Mouse (Mus musculus) ES-CJ7 (cell line): ENCODE data around the gene Epas1.

Experiments
- DNase-seq: peaks from one replicate; pipeline ENCODE4 v3.0.0; 2011; ENCODE audit warnings: low read depth, low spot score

The Epas1 gene

DNA sequence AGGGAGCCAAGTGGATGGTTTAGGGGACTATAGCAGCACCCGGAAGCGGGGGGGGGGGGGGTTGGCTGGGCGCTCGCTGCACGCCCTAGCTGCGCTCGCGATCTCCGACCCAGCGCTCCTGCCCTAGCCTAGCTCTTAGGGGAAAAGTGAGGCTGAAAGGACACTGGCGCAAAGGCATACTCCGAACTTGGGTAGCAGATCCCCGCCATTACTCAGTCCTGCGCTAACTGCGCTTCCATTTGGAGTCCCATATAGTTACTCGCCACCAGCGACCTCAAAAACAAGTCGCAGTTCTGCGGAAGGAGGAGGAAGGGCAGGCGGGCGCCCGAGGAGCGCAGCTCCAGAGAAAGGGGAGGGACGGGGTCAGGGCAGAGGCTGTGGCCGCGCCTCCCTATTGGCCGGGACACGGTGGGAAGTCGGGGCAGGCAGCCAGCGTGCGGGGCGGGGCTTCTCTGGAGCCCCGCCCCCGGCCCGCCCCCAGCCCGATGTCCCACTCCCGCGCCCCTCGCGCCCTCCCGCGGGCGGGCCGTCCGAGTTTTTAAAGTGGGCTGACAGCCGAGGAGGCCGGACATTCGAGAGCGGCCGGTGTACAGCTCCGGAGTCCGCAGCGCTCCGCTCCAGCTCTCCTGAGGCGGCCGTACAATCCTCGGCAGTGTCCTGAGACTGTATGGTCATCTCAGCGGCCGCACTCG, at the start of gene Epas1:
Gene Epas1, plus strand, starts transcription at position 571 of the 692 bp plus-strand sequence.
- DNase-seq: peak; percentile 89

DNA sequence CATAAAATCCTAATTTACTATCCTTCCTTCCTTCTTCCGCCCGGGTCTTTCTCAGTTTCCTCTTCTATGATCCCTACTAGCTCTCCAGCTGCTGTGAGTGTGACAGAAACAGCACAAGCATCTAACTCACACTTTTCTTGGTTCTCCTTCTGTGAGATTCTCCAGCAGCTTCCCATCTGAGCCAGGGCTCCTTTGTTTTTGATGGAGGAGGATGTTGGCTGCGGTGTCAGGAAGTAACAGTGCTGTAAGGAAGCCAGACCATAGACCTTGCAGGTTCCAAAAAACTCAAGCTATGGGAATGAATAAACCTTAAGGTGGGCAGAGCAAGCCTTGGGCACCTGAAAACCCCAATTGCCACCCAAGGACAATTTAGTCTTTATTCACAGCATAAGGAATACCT, 48.3 kb upstream of the Epas1 start:
- no peak for DNase-seq

GRCm38 (mm10) chr17:86706467-86706866, 47.0 kb upstream of the Epas1 start:
- DNase-seq: no peak

GRCm38 (mm10) chr17:86709803-86710202, 43.7 kb upstream of the Epas1 start:
- no peak for DNase-seq

- no peak for DNase-seq
These were observed 43.1 kb upstream of the Epas1 start for GRCm38 (mm10) chr17:86710379-86710778.

- no peak for DNase-seq
These were observed 41.6 kb upstream of the Epas1 start for GRCm38 (mm10) chr17:86711949-86712348.

DNA sequence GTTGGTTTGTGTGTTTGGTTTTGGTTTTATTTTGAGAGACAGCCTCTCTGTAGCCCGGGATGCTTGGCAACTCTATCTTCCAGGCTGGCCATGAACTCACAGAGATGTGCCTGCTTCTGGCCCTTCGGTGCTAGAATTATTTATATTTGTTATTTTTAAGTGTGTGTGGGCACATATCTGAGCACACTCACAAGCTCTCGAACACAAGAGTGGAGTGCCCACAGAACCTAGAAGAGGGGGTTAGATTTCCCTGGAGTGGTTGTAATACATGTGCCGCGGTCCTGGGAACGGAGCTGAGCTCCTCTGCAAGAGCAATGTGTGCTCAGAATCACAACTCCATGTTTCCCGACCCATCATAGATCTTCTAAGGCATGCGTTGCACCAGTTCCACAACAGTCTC, 40.9 kb upstream of the Epas1 start:
- no peak for DNase-seq

DNA sequence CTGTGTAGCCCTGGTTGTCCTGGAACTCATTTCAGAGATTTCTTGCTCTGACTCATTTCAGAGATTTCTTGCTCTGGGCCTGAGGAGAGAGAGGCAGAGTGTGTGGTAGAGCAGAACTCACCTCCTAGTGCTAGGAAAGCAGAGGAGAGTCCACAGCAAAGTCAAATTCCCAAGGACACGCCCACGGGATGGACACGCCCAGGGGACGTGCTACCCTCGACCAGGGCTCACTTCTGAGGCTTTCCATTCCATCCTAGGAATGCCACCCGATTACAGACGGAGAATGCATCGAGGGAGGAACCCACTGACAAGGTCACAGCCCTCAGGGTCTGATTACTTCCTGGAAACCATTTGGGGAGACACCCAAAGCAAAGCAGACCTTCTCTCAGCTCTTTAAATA, 39.9 kb upstream of the Epas1 start:
- DNase-seq: peak; percentile 97

DNA sequence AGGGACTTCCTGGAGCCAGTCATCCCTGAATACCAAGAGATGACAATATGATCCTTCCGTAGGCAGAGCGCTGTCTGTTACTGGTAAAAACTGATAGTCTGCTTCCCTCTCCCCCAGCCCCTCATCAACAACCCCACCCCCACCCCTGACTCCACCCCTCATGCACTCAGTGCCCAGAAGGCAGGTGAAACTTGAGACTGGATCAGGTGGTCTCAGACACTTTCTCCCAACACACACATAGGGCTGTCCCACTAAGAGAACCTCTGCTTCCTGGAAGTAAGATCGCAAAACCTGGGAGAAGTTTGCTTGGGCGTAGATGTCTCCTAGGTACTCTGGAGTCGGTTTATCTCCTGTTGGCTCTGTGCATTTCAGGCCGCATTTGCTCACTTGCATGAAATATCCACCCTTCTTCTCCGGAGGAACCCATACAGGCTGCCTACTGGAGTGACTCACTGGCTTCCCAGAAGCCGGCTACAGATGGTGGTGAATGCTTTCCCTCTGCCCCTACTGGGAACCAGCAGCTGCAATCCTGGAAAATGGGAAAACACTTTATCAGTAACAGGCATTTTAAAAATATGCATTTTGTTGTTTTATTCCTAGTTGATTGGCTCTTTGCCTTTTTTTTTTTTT, 28.6 kb upstream of the Epas1 start:
- peak; percentile 73 for DNase-seq

DNA sequence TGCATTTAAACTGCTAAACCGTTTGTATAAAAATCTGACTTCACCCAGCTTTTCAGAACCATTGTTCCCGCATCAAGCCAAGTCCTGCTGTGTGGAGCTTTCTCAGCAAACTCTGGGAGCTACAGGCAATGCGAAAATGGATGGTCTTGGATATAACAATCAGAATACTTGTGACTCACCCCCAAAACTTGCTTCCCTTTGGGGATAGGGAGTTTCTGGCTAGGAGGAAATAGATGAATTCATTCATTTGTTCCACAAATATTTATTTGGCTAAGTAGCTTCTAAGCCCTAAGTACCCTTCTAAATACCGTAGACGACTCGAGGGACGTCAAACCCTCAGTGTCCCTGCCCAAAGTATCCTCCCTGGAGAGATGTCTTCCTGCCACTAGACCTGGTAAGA, 27.0 kb upstream of the Epas1 start:
- no peak for DNase-seq

DNA sequence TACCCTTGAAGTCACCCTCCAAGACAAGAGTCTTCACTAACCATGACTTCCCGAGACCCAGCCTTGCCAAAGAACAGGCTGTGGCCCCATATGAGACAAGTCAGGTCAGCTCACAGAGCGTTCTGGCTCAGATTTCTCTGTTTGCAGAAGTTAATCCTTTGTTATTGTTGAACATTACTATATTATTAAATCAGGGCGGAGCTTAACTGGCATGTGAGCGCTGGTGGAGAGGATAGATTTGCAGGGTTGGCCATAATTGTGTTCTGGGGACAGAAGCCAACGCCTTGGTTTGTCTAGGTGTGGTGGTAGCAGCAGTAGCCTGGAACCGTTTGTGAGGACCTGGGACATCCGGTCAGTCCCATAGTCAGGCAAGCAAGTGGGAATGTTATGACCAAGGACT, 26.5 kb upstream of the Epas1 start:
- no peak for DNase-seq

DNA sequence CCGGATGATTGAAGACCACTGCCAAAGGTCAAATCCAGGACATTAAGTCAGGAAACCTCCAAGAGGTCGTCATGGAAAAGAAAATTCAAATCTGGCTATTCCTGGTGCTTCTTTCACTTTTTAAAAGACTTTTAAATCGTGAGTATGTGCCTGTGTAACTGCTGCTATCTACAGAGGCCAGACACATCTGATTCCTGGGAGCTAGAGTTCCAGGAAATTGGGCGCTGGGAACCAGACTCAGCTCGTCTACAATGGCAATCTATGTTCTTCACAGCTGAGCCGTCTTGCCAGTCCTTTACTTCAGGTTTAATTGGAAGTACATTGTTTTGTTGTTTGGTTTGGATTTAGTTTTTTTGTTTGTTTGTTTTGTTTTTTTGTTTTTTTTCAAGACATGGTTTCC, 22.2 kb upstream of the Epas1 start:
- DNase-seq: no peak

- DNase-seq: peak; percentile 83
These were observed 21.5 kb upstream of the Epas1 start for GRCm38 (mm10) chr17:86732024-86732423.

DNA sequence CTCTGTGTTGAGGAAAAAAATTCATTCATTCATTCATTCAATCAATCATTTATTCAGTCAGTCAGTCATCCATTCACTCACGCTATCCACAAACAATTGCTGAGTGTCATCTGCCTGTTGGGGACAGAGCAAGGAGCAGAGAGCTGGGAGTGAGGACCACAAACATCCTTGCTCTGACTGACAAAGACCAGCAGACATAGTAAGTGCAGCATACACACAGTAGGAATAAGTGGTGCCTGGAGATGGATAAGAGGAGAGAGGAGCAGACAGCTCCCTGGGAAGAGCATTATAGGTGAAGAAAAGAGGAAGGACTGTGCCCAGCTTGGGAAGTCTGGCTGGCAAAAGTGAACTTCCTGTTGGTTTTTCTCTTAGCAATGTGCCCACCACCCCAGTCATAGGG, 21.0 kb upstream of the Epas1 start:
- DNase-seq: no peak

DNA sequence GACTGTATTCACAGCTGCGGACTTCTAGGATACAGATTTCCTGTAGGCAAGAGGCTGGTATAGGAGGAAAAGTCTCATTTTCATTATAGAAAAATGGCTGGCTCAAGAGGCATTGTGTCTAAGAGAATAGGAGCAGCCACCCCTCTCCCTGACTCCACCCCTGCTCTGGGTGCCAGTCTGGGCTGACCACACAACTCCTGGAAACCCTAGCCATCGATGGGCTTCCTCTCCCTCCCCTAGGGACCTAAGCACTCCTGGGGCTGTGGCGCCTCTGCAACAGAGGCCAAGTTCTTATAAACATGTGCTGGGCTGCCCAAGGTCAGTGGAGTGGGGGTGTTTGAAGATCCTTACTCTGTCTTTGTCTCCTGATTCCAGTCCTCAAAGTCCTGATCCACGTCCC, 19.9 kb upstream of the Epas1 start:
- DNase-seq: no peak

GRCm38 (mm10) chr17:86738477-86738876, 15.0 kb upstream of the Epas1 start:
- no peak for DNase-seq

DNA sequence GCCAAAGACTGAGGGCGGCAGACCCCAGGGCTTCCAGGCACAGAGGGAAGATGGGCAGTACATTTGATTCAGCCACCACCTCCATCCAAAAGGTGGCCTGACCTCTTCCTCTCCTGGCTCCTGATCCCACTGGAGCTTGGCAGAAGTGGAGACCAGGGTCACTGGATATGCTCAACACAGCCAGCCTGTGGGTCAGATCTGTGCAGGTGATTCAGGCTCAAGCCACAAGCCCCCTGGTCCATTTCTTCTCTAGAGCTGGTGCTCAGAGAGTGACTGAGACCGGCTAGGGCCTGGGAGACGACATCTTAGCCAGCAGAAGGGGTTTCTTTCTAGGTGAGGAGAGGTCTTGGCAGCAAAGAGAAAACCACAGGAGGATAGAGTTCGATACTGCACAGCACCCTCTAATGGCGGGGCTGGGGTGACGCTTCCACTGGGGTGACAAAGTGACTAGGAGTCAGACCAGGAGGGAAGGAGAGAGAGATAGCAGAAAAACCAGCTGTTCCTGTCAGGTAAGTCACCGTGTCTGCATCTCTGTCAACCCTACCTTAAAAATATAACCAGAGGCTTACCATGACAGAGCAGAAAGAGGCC, 10.1 kb upstream of the Epas1 start:
- no peak for DNase-seq

GRCm38 (mm10) chr17:86744943-86745342, 8.6 kb upstream of the Epas1 start:
- DNase-seq: peak; percentile 63

GRCm38 (mm10) chr17:86751373-86751871, 2.1 kb upstream of the Epas1 start:
- DNase-seq: peak; percentile 88

GRCm38 (mm10) chr17:86753931-86754805, 668 bp downstream of the Epas1 start:
- peak; percentile 91 for DNase-seq

GRCm38 (mm10) chr17:86754806-86755571, 1.5 kb downstream of the Epas1 start:
- no peak for DNase-seq
